Mouse (Mus musculus) right cerebral cortex, postnatal 14 days (tissue): ENCODE measurements around the gene Plekhn1.

Experiments used
- DNase-seq: peaks from one replicate; pipeline ENCODE4 v3.0.0; 2022

The Plekhn1 gene

GRCm38 (mm10) chr4:156184291-156184954 is 50.2 kb downstream of the Plekhn1 start:
- DNase-seq, result no peak

DNA sequence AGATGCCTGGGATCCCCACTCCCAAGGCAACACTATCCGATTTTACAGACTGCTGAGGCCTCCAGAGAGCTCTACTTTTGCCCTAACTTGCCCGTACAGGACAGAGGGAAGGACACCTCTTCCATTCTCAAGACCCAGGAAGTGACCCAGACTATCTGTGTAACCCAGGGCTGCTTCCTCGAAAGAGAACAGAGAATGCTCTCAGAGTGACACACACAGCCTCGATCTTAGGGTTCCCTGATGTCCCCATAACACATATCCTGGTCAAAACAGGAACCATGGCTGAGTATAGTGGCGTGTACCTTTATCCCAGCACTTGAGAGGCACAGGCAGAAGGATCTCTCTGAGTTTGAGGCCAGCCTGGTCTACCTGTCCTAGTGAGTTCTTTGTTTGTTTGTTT is 50.9 kb downstream of the Plekhn1 start:
- no peak for DNase-seq

GRCm38 (mm10) chr4:156177630-156178029 is 57.0 kb downstream of the Plekhn1 start:
- DNase-seq, result no peak

DNA sequence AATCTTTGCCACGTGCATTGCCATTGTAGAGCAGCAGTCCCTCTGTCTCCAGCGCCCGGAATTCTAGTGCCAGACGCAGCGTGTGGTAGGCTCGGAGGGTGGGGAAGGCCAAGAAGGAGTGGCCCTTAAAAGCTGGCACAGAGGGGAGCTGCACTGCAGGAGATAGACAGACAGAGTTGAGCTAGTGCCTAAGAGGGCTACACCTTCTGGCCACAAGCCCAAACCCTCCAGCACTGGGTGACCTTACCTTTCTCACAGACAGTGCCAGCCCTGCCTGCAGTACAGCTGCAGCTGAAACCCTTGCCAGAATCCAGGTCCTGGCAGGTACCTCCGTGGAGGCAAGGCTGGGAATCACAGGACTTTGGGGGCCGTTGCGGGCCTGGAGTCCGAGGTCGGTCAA is 62.8 kb downstream of the Plekhn1 start:
- no peak for DNase-seq
